Mouse (Mus musculus) embryonic fibroblast, embryonic 13.5 days (primary cell): ENCODE measurements at regions not wholly inside any gene's neighbourhood (a gene's known extent, or its start where the extent isn't known, plus 50 kb on each side); places are given as distances from the start of the nearest gene placed in this dataset.

ENCODE experiments used
- CTCF ChIP-seq: IDR thresholded peaks from 2 replicates; pipeline ENCODE4 v1.5.1; 2011; ENCODE audit warnings: mild to moderate bottlenecking, control low read depth, low read length, moderate library complexity, borderline replicate concordance; ENCODE audit not compliant: insufficient read depth
- POLR2A ChIP-seq: IDR thresholded peaks from 2 replicates; pipeline ENCODE4 v1.6.1; 2011; ENCODE audit warnings: low read depth, mild to moderate bottlenecking, control low read depth, low read length, moderate library complexity

DNA sequence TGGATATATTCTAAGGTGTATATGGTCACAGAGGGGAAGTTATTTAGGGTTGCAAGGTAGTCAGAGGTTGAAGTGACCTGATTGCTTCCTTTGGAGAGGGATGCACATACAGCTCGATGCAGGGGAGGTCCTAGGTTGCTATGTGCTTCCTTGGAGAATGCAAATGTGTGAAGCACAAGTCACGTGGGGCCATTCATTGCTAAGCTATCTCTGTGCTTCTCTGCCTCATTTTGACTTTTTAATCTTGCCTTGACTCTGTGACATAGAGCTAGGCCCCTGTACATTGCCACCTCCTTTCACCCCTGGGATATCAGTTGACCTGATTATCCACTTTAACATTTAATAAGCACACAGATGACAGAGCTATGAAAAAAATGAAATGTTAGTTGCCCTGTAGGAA is 446.2 kb upstream of the Cwc22 start:
- no peak for TF ChIP-seq POLR2A
- no peak for TF ChIP-seq CTCF
